In genomic region chr7:100582235-100582634, GRCm38 (mm10) we compare ENCODE assay signal across 8 mouse cellular contexts. TPM values are rescaled to one million over a fixed set of nuclear protein-coding genes. Genes with fewer than 3 reads are reported as not detected.
DNase-seq lines count a peak whose midpoint lies in the region; ATAC-seq and TF ChIP-seq lines count a peak whose summit lies in the region.

No protein-coding gene starts in this region.

- no peak for TF ChIP-seq CTCF in bone marrow macrophage, adult 2 months (IDR thresholded peaks at IDR 0.05; ENCODE audit: low read depth, low read length)

- H3K9ac ChIP-seq in heart, embryonic 16.5 days (ENCODE audit: low read length): peak overlapping the region; percentile 91
- peak overlapping the region; percentile 90 for H3K9ac ChIP-seq in hindbrain, embryonic 14.5 days
- peak overlapping the region; percentile 77 for H3K9ac ChIP-seq in midbrain, embryonic 13.5 days (replicated peaks)

- H3K27ac ChIP-seq in heart, embryonic 16.5 days (ENCODE audit: low read length): no peak overlapping the region; the same call in 1 of the 2 replicates
- no peak overlapping the region for H3K27ac ChIP-seq in bone marrow macrophage, adult 2 months (ENCODE audit: insufficient read depth, low read depth, low read length)
- H3K27ac ChIP-seq in hindbrain, embryonic 14.5 days: peak overlapping the region; percentile 98
- H3K27ac ChIP-seq in midbrain, embryonic 13.5 days: peak overlapping the region; percentile 95

- H3K27me3 ChIP-seq in heart, embryonic 16.5 days (ENCODE audit: control insufficient read depth, insufficient read depth, low read length): no peaks in the 10 kb centered on the region
- no peaks in the 10 kb centered on the region for H3K27me3 ChIP-seq in hindbrain, embryonic 14.5 days (ENCODE audit: control insufficient read depth, insufficient read depth, low read length)
- no peaks in the 10 kb centered on the region for H3K27me3 ChIP-seq in midbrain, embryonic 13.5 days

- DNase-seq in heart, adult 9 months (ENCODE audit: low spot score in 2 of 2): no peak
- DNase-seq in hindbrain, embryonic 14.5 days (ENCODE audit: low spot score): no peak
- no peak for DNase-seq in spleen, postnatal 4 days (ENCODE audit: low spot score in 2 of 2)
- DNase-seq in right cerebral cortex, adult 18-20 months: no peak
- no peak for DNase-seq in cerebellum, adult 18-20 months

- peaks cover 9% of the 10 kb centered on the region for H3K4me1 ChIP-seq in heart, embryonic 16.5 days (ENCODE audit: control insufficient read depth, insufficient read depth, low read length)
- peaks cover 3% of the 10 kb centered on the region for H3K4me1 ChIP-seq in bone marrow macrophage, adult 2 months (ENCODE audit: control insufficient read depth, insufficient read depth, low read length)
- H3K4me1 ChIP-seq in hindbrain, embryonic 14.5 days (replicated peaks; ENCODE audit: control insufficient read depth, insufficient read depth, low read length): peaks cover 7% of the 10 kb centered on the region; the same call in 1 of the 2 replicates
- H3K4me1 ChIP-seq in midbrain, embryonic 13.5 days (replicated peaks): peaks cover 10% of the 10 kb centered on the region

- H3K36me3 ChIP-seq in heart, embryonic 16.5 days (ENCODE audit: control insufficient read depth, insufficient read depth): no peaks in the 10 kb centered on the region
- H3K36me3 ChIP-seq in hindbrain, embryonic 14.5 days (replicated peaks; ENCODE audit: control insufficient read depth, insufficient read depth): no peaks in the 10 kb centered on the region
- H3K36me3 ChIP-seq in midbrain, embryonic 13.5 days: no peaks in the 10 kb centered on the region

- TF ChIP-seq POLR2A in bone marrow macrophage, adult 2 months (IDR thresholded peaks at IDR 0.05; ENCODE audit: borderline replicate concordance, low read depth, low read length): no peak

- H3K4me2 ChIP-seq in heart, embryonic 16.5 days (ENCODE audit: low read depth, low read length): peak overlapping the region; percentile 84
- H3K4me2 ChIP-seq in hindbrain, embryonic 14.5 days (replicated peaks): peak overlapping the region; percentile 72
- peak overlapping the region; percentile 64 for H3K4me2 ChIP-seq in midbrain, embryonic 13.5 days (replicated peaks)

- 44% methylated on average over 7 of the region's 7 CpGs for WGBS in heart, embryonic 16.5 days
- WGBS in hindbrain, embryonic 14.5 days: 44% methylated on average over 7 of the region's 7 CpGs
- 36% methylated on average over 7 of the region's 7 CpGs for WGBS in midbrain, embryonic 13.5 days

- no peaks in the 10 kb centered on the region for H3K9me3 ChIP-seq in heart, embryonic 16.5 days (replicated peaks; ENCODE audit: control insufficient read depth, low read length)
- no peaks in the 10 kb centered on the region for H3K9me3 ChIP-seq in hindbrain, embryonic 14.5 days (ENCODE audit: control insufficient read depth, low read length)
- no peaks in the 10 kb centered on the region for H3K9me3 ChIP-seq in midbrain, embryonic 13.5 days

- no peak for ATAC-seq in heart, embryonic 16.5 days (replicated peaks; ENCODE audit: extremely low read depth, insufficient read depth, low FRiP score)
- no peak for ATAC-seq in hindbrain, embryonic 14.5 days (ENCODE audit: low FRiP score)
- no peak for ATAC-seq in midbrain, embryonic 13.5 days

- H3K4me3 ChIP-seq in heart, embryonic 16.5 days (ENCODE audit: low read length): peak overlapping the region; percentile 73
- peak overlapping the region; percentile 93 for H3K4me3 ChIP-seq in bone marrow macrophage, adult 2 months (ENCODE audit: insufficient read depth, low read length)
- peak overlapping the region; percentile 49 for H3K4me3 ChIP-seq in hindbrain, embryonic 14.5 days (replicated peaks; ENCODE audit: low read length)
- peak overlapping the region; percentile 54 for H3K4me3 ChIP-seq in midbrain, embryonic 13.5 days (replicated peaks)

RNA-seq across cellular contexts. Expression of gene Rab6a, which starts 25.0 kb away (rescaled TPM):
- polyA plus RNA-seq in heart, embryonic 16.5 days (2015; fragmentation: Nextera tagmentation; extraction: Ambion mirVana): 75.8 and 76.5 TPM in 2 replicates
- 71.7 and 74.1 TPM in 2 replicates for polyA plus RNA-seq in bone marrow macrophage, adult 2 months (2012; ENCODE audit: insufficient read depth, insufficient read length, missing spikeins)
- polyA plus RNA-seq in hindbrain, embryonic 14.5 days (2014; fragmentation: Nextera tagmentation; extraction: Ambion mirVana): 321 and 383 TPM in 2 replicates
- polyA plus RNA-seq in midbrain, embryonic 13.5 days (2015; fragmentation: Nextera tagmentation; extraction: Ambion mirVana): 197 and 199 TPM in 2 replicates

RNA-seq across cellular contexts. Expression of gene Mrpl48, which starts 25.9 kb away (rescaled TPM):
- polyA plus RNA-seq in heart, embryonic 16.5 days (2015; fragmentation: Nextera tagmentation; extraction: Ambion mirVana): 84.1 and 93.5 TPM in 2 replicates
- polyA plus RNA-seq in bone marrow macrophage, adult 2 months (2012; ENCODE audit: insufficient read depth, insufficient read length, missing spikeins): 59.3 and 60.3 TPM in 2 replicates
- polyA plus RNA-seq in hindbrain, embryonic 14.5 days (2014; fragmentation: Nextera tagmentation; extraction: Ambion mirVana): 86.0 and 89.5 TPM in 2 replicates
- 80.9 and 89.0 TPM in 2 replicates for polyA plus RNA-seq in midbrain, embryonic 13.5 days (2015; fragmentation: Nextera tagmentation; extraction: Ambion mirVana)

RNA-seq across cellular contexts. Expression of gene Coa4, which starts 45.4 kb away (rescaled TPM):
- 18.7 and 24.0 TPM in 2 replicates for polyA plus RNA-seq in heart, embryonic 16.5 days (2015; fragmentation: Nextera tagmentation; extraction: Ambion mirVana)
- 25.9 and 29.7 TPM in 2 replicates for polyA plus RNA-seq in bone marrow macrophage, adult 2 months (2012; ENCODE audit: insufficient read depth, insufficient read length, missing spikeins)
- 14.8 and 16.9 TPM in 2 replicates for polyA plus RNA-seq in hindbrain, embryonic 14.5 days (2014; fragmentation: Nextera tagmentation; extraction: Ambion mirVana)
- polyA plus RNA-seq in midbrain, embryonic 13.5 days (2015; fragmentation: Nextera tagmentation; extraction: Ambion mirVana): 16.7 and 19.7 TPM in 2 replicates

Comparison
In these comparisons a context has a peak if more than half of its experiments do, and no peak if none do; other contexts are left out.
1. H3K27ac ChIP-seq: peak in hindbrain, embryonic 14.5 days (single experiment) and midbrain, embryonic 13.5 days (single experiment); none in heart, embryonic 16.5 days (single experiment) and bone marrow macrophage, adult 2 months (single experiment).
2. Peak in every context shown above with its lines, with median percentiles within 50 percentile points of each other: H3K4me2 ChIP-seq, H3K4me3 ChIP-seq and H3K9ac ChIP-seq.